Comparison of ENCODE assay signal across 12 mouse cellular contexts in the genomic region with DNA sequence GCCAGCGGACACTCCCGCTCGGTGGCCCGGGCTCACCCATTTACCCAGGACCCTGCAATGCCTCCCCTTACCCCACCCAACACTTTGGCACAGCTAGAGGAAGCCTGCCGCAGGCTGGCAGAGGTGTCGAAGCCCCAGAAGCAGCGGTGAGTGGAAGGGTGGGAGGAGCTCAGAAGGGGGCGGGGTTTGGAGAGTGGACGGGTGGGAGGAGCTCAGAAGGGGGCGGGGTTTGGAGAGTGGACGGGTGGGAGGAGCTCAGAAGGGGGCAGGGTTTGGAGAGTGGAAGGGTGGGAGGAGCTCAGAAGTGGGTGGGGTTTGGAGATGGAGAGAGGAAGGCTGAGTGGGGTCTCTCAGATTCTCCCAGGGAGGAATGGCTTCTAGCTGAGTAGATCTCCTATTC.
"Had no signal": no experiment of that assay in that cellular context is flagged by ENCODE, and none has a peak within 500 bp of the region (broad histone marks: within the 10 kb centered on the region; RNA-seq: fewer than 3 reads in every experiment).

No protein-coding gene starts in this region.

- DNase-seq: kidney, adult 2 months; kidney, postnatal 14 days; left cerebral cortex, postnatal 4 days; lung, embryonic 14.5 days; lung, postnatal 14 days; thymus, adult 2 months; thymus, postnatal 36 days had no signal

- H3K4me2 ChIP-seq: kidney, embryonic 15.5 days; limb, embryonic 15.5 days; liver, embryonic 12.5 days; lung, embryonic 14.5 days; midbrain, embryonic 12.5 days had no signal

- H3K9ac ChIP-seq: kidney, embryonic 15.5 days; limb, embryonic 15.5 days; liver, embryonic 12.5 days; lung, embryonic 14.5 days; midbrain, embryonic 12.5 days had no signal

- ATAC-seq: liver, embryonic 12.5 days had no signal

- H3K27ac ChIP-seq: kidney, embryonic 15.5 days; limb, embryonic 15.5 days; liver, embryonic 12.5 days; midbrain, embryonic 12.5 days; stomach, postnatal 0 days had no signal

- H3K9me3 ChIP-seq: kidney, embryonic 15.5 days; limb, embryonic 15.5 days; liver, embryonic 12.5 days; midbrain, embryonic 12.5 days had no signal

- H3K4me1 ChIP-seq: liver, embryonic 12.5 days had no signal

- H3K27me3 ChIP-seq: kidney, embryonic 15.5 days; limb, embryonic 15.5 days; liver, embryonic 12.5 days; midbrain, embryonic 12.5 days had no signal

- H3K4me3 ChIP-seq: kidney, embryonic 15.5 days; limb, embryonic 15.5 days; liver, embryonic 12.5 days; midbrain, embryonic 12.5 days had no signal
